Mouse (Mus musculus): ENCODE data around the gene 1700001C19Rik. TPM values are rescaled to one million over a fixed set of nuclear protein-coding genes. Genes with fewer than 3 reads are reported as not detected.

The 1700001C19Rik gene
- total and polyA plus RNA-seq, 2 experiments from 2014 or later: 0.14 to 0.35 TPM

- no peak overlapping the region for H3K4me2 ChIP-seq (ENCODE audit: low read depth)
- no peak overlapping the region for H3K27ac ChIP-seq (ENCODE audit: low read depth, low read length)
- 71% methylated on average over 12 of the region's 12 CpGs for WGBS
- no peaks in the 10 kb centered on the region for H3K36me3 ChIP-seq (ENCODE audit: insufficient read depth)
- ATAC-seq (no peak), DNase-seq (no peak)
- H3K9me3 ChIP-seq (ENCODE audit: low read length): no peaks in the 10 kb centered on the region
- no peak overlapping the region for H3K9ac ChIP-seq
- no peak overlapping the region for H3K4me3 ChIP-seq (ENCODE audit: low read depth, low read length)
- TF ChIP-seq CTCF (IDR thresholded peaks at IDR 0.05; ENCODE audit: low read depth): no peak
- no peaks in the 10 kb centered on the region for H3K4me1 ChIP-seq (ENCODE audit: insufficient read depth)
- H3K27me3 ChIP-seq (ENCODE audit: insufficient read depth, low read length): no peaks in the 10 kb centered on the region
These were observed 13.8 kb upstream of the 1700001C19Rik start for GRCm38 (mm10) chr17:47450880-47451565.

GRCm38 (mm10) chr17:47450239-47450638, 13.1 kb upstream of the 1700001C19Rik start:
- Histone ChIP-seq H3K9ac (no peak overlapping the region), H3K4me1 (ENCODE audit: insufficient read depth) (no peaks in the 10 kb centered on the region), H3K4me2 (ENCODE audit: low read depth) (no peak overlapping the region), H3K36me3 (ENCODE audit: insufficient read depth) (no peaks in the 10 kb centered on the region), H3K9me3 (ENCODE audit: low read length) (no peaks in the 10 kb centered on the region), H3K27me3 (ENCODE audit: insufficient read depth, low read length) (no peaks in the 10 kb centered on the region), H3K27ac (ENCODE audit: low read depth, low read length) (no peak overlapping the region), H3K4me3 (ENCODE audit: low read depth, low read length) (no peak overlapping the region)
- no peak for TF ChIP-seq CTCF (IDR thresholded peaks at IDR 0.05; ENCODE audit: low read depth)
- ATAC-seq (no peak), DNase-seq (no peak)
- WGBS: 44% methylated on average over 7 of the region's 7 CpGs

- ATAC-seq (no peak), DNase-seq (no peak)
- 72% methylated on average over 5 of the region's 5 CpGs for WGBS
- H3K4me3 ChIP-seq (ENCODE audit: low read depth, low read length): no peak overlapping the region
- H3K9ac ChIP-seq: no peak overlapping the region
- no peak overlapping the region for H3K27ac ChIP-seq (ENCODE audit: low read depth, low read length)
- TF ChIP-seq CTCF (IDR thresholded peaks at IDR 0.05; ENCODE audit: low read depth): no peak
- no peak overlapping the region for H3K4me2 ChIP-seq (ENCODE audit: low read depth)
- no peaks in the 10 kb centered on the region for H3K9me3 ChIP-seq (ENCODE audit: low read length)
- H3K27me3 ChIP-seq (ENCODE audit: insufficient read depth, low read length): no peaks in the 10 kb centered on the region
- H3K36me3 ChIP-seq (ENCODE audit: insufficient read depth): no peaks in the 10 kb centered on the region
- H3K4me1 ChIP-seq (ENCODE audit: insufficient read depth): no peaks in the 10 kb centered on the region
These were observed 12.3 kb upstream of the 1700001C19Rik start for GRCm38 (mm10) chr17:47449432-47449831.

DNA sequence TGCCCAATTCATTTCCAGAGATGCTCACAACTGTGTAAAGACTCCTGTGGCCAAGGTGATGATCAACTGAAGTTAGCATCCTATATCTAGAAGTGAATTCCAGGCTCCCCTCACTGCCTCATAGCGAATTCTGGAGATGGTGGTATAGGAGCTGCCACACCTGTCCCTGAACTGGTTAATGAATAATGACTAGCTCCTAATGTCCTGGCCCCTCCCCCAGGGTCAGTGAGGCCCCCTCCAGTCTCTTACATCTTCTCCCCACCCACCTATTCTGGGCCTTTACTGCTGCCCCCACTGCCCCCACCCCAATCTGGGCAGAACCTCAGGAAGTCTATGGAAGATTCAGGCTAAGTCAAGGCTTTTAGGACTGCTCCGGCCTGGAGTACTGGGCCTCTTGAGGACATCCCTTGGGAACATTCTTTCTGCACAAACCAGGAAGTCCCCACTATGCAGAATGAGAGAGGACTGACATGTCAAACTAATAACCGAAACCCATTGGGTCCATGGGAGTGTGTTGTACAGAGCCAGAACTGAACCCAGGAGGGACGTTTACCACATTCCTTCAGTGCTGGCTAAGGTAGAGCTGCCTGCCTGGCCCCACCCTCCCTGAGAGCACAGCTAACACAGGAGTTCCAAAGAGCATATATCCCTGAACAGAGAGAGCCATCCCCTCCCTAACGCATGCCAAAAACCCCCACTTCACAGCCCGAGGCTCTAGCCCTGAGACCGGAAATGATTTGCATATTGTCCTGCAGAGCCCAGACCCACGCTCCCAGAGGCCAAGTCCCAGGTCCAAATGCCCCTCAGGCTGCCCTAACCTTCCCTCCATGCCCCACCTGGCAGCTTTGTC, 11.6 kb upstream of the 1700001C19Rik start:
- H3K4me3 ChIP-seq (ENCODE audit: low read depth, low read length): no peak overlapping the region
- H3K27me3 ChIP-seq (ENCODE audit: insufficient read depth, low read length): no peaks in the 10 kb centered on the region
- WGBS: 52% methylated on average over 8 of the region's 8 CpGs
- no peak overlapping the region for H3K27ac ChIP-seq (ENCODE audit: low read depth, low read length)
- no peak overlapping the region for H3K4me2 ChIP-seq (ENCODE audit: low read depth)
- TF ChIP-seq CTCF (IDR thresholded peaks at IDR 0.05; ENCODE audit: low read depth): no peak
- H3K9ac ChIP-seq: no peak overlapping the region
- no peak for DNase-seq
- no peaks in the 10 kb centered on the region for H3K36me3 ChIP-seq (ENCODE audit: insufficient read depth)
- no peak for ATAC-seq
- H3K9me3 ChIP-seq (ENCODE audit: low read length): no peaks in the 10 kb centered on the region
- no peaks in the 10 kb centered on the region for H3K4me1 ChIP-seq (ENCODE audit: insufficient read depth)

- H3K9me3 ChIP-seq (ENCODE audit: low read length): no peaks in the 10 kb centered on the region
- TF ChIP-seq CTCF (IDR thresholded peaks at IDR 0.05; ENCODE audit: low read depth): no peak
- H3K27ac ChIP-seq (ENCODE audit: low read depth, low read length): no peak overlapping the region
- no peak for DNase-seq
- H3K36me3 ChIP-seq (ENCODE audit: insufficient read depth): no peaks in the 10 kb centered on the region
- no peak overlapping the region for H3K9ac ChIP-seq
- H3K4me1 ChIP-seq (ENCODE audit: insufficient read depth): no peaks in the 10 kb centered on the region
- no peak overlapping the region for H3K4me3 ChIP-seq (ENCODE audit: low read depth, low read length)
- 90% methylated on average over 11 of the region's 11 CpGs for WGBS
- H3K4me2 ChIP-seq (ENCODE audit: low read depth): no peak overlapping the region
- H3K27me3 ChIP-seq (ENCODE audit: insufficient read depth, low read length): no peaks in the 10 kb centered on the region
- ATAC-seq: no peak
These were observed 9.4 kb upstream of the 1700001C19Rik start for GRCm38 (mm10) chr17:47446561-47446960.

DNA sequence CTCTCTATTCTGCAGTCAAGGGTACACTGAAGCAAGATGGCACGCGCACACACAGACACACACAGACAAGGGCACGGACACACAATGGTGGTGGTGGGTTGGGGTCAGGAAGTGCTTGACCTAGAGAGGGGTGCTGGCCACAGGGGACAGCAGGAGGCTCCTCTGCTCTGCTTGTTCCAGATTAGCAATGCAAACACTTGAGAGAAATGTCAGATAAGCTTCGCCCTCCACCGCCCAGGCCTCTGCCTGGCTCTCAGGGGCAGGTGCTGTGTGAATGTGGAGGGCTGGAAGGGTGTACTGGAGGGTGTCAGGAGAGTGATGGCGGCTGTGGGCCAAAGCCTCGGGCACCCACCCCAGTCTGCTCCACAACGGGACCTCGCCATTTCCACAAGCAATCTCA, 8.8 kb upstream of the 1700001C19Rik start:
- 83% methylated on average over 9 of the region's 9 CpGs for WGBS
- Histone ChIP-seq H3K4me3 (ENCODE audit: low read depth, low read length) (no peak overlapping the region), H3K4me2 (ENCODE audit: low read depth) (no peak overlapping the region), H3K36me3 (ENCODE audit: insufficient read depth) (no peaks in the 10 kb centered on the region), H3K4me1 (ENCODE audit: insufficient read depth) (no peaks in the 10 kb centered on the region), H3K9me3 (ENCODE audit: low read length) (no peaks in the 10 kb centered on the region), H3K27ac (ENCODE audit: low read depth, low read length) (no peak overlapping the region), H3K27me3 (ENCODE audit: insufficient read depth, low read length) (no peaks in the 10 kb centered on the region), H3K9ac (no peak overlapping the region)
- DNase-seq: no peak
- TF ChIP-seq CTCF (IDR thresholded peaks at IDR 0.05; ENCODE audit: low read depth): no peak
- no peak for ATAC-seq

GRCm38 (mm10) chr17:47445518-47445917, 8.3 kb upstream of the 1700001C19Rik start:
- ATAC-seq (no peak), DNase-seq (no peak)
- H3K9me3 ChIP-seq (ENCODE audit: low read length): no peaks in the 10 kb centered on the region
- WGBS: 82% methylated on average over 11 of the region's 11 CpGs
- no peaks in the 10 kb centered on the region for H3K36me3 ChIP-seq (ENCODE audit: insufficient read depth)
- H3K9ac ChIP-seq: no peak overlapping the region
- no peaks in the 10 kb centered on the region for H3K27me3 ChIP-seq (ENCODE audit: insufficient read depth, low read length)
- no peak overlapping the region for H3K4me3 ChIP-seq (ENCODE audit: low read depth, low read length)
- H3K4me1 ChIP-seq (ENCODE audit: insufficient read depth): no peaks in the 10 kb centered on the region
- TF ChIP-seq CTCF (IDR thresholded peaks at IDR 0.05; ENCODE audit: low read depth): no peak
- no peak overlapping the region for H3K27ac ChIP-seq (ENCODE audit: low read depth, low read length)
- no peak overlapping the region for H3K4me2 ChIP-seq (ENCODE audit: low read depth)

Measured in forebrain, postnatal 0 days (tissue).